Mouse (Mus musculus) B cell, adult 2 months (primary cell): ENCODE data around the gene Yrdc.

Source experiments
- DNase-seq, 2 experiments: peaks; one replicate each; pipeline ENCODE4 v3.0.0; 2022

Yrdc gene

DNA sequence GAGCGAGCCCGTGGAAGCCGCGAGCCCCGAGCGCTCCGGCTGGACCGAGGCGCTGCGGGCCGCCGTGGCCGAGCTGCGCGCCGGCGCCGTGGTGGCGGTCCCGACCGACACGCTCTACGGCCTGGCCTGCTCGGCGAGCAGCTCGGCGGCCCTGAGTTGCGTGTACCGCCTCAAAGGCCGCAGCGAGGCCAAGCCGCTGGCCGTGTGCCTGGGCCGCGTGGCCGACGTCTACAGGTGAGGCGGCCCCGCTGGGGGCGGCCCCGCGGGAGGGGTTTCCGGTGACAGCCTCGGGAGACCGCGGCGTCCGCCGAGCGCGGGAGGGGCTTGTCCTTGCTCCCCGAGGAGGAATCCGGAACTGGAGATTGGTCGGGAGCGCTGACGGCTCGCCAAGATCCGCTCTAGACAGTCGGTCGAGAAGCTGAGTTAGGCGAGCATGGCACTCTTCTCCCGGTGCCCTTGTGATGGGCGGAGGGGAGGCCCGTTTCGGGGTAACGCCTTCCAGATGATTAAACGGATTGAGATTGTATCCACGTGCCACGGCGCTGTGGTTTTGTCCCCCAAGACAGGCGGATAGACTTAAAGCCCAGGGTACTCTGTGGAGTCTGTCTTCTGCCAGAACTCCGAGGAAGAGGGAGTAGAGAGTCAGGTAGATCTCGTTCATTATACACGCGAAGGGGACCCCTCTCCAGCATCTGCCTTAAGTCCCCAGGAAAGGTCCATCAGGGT lies 617 bp downstream of the Yrdc start, which contains the start of gene 1110065P20Rik:
Gene 1110065P20Rik (minus strand): TSS at position 264 of the 726 bp plus-strand sequence.
- DNase-seq = peak; percentile 63 to 71

DNA sequence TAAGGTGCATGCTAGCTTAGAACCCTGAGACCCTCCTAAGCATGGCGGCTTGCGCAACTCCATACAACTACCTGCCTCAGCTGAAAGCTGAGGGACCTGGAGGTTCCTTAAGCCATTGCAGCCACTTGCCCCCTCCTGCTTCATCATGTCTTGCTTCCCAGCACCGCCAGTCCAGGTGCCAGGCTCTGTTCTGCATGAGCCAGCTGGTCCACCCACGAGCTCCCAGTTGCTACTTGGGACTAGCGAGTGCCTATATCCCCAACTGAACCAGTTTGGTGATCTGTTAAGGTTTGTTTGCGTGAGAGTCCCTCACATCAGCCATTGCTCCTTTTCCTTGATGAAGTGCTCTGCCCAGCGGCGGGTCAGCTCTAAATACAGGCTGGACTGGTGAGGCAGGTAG lies 5.8 kb downstream of the Yrdc start:
- DNase-seq = no peak

DNA sequence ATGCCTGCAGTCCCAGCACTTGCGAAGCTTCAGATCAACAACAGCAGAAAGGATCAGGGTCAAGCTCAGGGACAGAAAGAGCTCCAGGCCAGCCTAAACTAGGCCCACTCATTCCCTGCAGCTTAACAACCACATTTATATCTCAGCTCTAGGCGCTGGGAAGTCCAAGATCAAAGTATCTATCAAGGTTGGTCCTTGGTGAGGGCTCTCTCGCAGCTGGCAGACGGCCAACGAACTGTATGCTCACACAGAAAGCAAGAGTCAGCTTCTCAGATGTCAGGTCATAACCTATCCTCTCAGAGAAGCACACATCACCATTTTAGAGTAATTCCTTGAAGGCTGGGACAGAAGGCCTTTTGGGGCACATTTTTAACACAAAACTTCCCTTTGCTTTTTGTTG lies 7.9 kb downstream of the Yrdc start:
- DNase-seq = no peak

DNA sequence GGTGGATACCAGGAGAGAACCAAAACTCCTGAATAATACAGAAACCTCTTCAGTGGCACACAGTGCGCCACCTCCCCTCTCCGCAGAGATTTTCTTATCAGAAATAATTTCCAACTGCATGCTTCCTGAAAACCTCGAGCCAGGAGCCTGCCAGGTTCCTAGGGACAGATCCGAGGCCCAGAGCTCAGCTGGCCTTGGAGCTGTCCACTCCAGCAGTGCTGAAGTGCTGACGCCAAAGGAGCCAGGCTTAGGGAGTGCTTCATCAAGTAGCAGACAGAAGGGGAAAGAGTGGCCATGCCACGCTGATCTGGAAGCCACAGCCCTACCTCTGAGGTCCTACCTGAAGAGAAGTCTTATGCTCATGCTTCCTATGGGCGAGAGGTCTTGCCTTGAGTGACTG lies 10.0 kb downstream of the Yrdc start:
- peak; percentile 45 to 54 for DNase-seq

DNA sequence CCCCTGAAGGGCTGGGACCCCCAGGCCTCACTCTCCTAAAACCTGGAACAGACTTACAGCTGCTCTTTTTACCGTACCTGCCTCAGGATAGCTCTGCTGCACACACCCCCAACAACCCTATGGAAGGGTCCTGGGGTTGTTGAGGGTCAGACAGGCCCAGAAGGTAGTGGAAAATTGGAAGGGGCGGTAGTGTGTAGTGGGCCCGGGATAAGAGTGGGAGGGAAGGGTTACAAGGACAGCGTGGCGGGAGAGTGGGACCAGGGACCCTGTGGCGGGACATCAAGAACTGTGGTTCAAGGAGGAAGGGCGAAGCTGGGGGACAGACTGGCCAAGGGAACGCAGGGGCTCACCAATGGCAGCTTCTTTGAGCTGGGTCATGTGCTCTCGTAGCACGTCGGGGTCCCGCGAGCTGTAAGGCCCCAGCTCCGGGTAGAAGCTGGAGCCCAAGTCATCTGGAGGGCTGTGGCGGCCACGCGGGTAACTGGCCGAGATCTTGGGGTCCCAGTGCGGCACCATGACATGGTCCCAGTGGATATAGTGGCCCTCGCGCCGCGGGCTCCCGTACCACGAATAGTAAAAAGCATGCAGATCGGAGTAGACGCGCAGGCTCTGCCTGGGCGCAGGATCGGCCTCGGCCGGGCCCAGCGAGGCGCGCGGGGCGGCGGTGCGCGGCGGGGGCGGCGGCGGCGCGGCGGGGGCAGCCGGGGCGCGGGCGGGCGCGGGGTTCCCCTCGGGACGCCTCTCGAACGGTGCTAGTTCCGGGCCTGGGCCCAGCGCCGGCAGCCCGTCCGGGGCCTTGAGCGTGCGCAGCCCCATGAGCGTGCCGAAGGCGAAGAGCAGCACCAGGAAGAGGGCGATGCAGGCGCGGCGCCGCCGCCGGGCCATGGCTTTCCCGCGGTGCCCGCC lies 11.1 kb downstream of the Yrdc start, which contains the start of gene Maneal:
Gene Maneal (minus strand): TSS at position 889 of the 906 bp plus-strand sequence.
- no peak for DNase-seq

DNA sequence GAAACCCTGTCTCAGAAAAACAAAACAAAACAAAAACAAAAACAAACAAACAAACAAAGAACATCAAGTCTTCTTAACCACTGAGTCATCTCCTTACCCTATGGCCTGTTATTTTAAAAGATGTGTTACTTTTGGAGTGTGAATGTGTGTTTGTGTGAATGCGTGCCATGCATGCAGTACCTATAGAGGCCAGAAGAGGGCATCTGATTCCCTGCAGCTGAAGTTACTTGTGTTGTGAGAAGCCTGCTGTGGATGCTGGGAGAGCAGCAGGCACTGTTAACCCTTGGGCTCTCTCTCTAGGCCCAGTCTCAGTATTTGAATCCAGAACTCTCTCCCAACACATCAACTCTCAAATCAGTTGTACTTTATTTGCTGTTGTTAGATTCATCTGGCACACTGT lies 22.2 kb downstream of the Yrdc start:
- DNase-seq = no peak

DNA sequence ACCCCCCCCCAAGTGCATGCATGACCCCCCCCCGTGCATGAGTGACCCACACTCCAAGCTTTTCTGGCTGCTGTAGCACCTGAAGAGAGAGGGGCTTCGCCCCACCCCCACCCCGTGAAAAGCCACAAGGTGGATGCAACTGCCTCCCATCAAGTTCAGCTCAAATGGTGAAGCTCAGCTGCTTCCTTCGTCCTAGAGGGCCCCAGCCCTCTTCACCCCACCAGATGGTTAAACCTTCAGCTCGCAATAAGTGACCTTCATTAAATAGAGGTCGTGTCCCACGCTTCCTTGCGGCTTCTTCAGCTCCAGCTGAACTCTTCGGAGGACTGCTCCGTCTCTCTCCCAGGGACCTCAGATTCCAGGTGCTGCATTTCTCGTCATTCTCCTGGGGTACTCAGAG lies 30.1 kb downstream of the Yrdc start, which contains the start of gene Epha10:
Gene Epha10 (plus strand): TSS at position 301 of the 400 bp plus-strand sequence.
- DNase-seq = no peak

DNA sequence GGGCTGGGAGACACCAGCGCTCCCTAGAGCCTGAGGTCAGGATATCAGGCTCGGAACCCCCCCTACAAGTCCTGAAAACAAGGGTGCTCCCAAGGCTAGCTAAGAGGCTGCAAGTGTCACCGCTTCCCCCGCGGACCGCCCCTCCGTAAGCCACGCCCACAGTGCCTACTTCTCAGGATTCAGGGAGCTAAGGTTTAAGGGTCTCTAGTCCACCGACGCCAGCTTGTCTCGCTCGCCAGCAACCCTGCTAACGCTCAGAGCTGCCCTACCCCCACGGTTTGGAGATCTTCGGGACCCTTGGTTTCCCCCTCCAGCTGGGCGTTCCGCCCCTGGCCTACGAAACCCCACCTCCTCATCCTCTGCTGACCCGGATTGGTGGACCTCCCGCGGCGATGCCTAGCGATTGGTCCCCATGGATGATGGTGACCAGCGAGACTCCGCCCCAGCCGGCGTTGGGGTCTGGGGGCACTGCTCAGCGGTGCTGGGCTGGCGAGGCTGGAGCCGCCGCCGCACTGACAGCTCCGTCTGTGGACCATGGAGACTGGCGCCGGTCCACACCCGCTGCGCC lies 30.9 kb downstream of the Yrdc start:
- DNase-seq = no peak

DNA sequence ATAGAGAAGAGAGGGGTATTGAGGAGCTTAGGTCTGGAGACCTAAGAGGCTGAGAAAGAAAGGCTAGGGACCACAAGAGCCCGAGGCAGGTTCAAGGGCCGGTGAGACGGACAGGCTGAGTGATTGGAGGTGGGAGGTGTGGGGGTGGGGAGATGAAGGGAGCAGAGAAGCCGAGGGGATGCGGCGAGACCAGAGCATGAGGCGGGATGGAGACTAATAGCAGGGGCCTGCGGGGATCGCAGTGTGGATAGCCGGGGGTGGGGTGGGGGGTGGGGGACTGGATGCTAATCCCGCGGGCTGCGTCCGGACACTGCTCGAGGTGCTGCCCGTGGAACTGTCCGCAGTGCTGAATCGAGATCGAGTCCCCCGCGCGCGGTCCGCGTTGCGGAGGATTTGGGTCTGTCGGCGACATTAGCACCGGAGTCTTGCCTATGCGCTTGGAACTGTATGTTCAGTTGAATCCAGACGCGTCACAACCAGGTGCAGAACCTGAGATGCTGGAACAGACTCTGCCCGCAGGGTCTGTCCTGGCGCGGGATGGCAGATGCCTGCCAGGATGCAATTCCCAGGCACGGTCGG lies 31.8 kb downstream of the Yrdc start:
- DNase-seq = peak in 1 of 2 experiments; percentile 17

DNA sequence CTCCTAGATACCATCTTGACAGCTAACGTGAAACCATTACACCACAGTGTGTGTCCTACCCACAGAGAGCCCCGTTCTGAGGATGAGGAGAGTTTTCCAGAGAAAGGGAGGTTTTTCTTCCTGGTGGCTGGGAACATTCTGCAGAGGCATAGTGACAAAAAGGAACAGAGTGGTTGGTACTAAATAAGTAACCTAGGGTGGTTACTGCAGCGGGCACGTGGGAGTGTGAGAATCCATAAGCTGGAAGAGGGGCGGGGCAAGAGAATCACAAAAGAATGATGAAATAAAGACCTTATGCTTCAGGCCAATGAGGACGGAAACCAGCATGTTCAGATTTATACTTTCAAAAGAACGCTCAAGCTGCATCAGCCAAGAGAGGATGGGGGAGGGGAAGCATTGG lies 38.2 kb downstream of the Yrdc start:
- no peak for DNase-seq

DNA sequence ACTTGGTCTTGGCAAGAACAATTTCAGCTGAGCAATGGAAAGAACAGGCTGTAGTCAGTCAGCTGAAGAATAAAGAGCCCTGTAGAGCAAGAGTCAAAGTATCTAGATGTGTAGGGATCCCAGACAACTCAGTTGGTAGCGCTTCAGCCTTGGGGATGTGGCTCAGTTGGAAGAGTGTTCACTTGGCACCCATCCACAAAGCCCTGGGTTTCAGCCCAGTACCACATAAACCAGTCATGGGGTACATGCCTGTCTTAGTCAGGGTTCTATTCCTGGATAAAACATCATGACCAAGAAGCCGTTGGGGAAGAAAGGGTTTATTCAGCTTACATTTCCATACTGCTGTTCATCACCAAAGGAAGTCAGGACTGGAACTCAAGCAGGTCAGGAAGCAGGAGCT lies 39.5 kb downstream of the Yrdc start:
- no peak for DNase-seq

DNA sequence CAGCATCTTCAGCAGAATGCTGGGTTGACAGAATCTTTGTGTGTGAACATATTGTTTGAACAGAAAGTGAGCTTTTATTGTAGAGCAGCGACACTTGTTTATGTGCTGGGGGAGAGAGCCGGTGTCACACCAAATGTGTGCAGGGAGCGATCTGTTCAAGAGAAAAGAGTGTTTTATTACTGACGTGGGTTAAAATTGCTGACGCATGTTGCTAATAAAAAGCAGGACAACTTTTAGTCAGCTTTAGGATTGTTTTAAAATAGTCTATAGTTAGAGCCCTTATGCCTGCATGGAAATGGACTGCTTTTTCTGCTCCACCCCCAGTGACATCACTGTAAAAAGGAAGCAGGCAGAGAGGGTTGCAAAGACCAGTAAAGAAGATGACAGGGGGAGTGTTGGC lies 40.4 kb downstream of the Yrdc start:
- no peak for DNase-seq

DNA sequence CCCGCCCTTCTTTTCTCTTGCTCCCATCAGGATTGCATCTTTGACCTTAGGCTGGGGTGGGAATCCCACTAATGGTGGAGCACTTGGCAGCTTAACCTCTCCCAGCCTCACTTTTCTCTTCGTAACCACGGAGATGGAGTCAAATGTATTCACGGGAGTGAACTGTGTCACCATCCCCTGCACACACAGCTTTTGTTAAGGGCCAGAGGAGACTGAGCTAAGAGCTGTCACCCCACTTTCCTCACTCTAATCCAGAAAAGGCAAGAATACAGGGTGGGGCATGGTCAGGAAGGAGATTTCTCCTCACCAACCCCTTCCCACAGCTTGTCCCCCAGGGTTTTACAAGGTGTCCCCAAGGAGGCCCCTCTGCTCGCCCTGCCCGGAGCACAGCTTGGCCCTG lies 43.3 kb downstream of the Yrdc start:
- no peak for DNase-seq

DNA sequence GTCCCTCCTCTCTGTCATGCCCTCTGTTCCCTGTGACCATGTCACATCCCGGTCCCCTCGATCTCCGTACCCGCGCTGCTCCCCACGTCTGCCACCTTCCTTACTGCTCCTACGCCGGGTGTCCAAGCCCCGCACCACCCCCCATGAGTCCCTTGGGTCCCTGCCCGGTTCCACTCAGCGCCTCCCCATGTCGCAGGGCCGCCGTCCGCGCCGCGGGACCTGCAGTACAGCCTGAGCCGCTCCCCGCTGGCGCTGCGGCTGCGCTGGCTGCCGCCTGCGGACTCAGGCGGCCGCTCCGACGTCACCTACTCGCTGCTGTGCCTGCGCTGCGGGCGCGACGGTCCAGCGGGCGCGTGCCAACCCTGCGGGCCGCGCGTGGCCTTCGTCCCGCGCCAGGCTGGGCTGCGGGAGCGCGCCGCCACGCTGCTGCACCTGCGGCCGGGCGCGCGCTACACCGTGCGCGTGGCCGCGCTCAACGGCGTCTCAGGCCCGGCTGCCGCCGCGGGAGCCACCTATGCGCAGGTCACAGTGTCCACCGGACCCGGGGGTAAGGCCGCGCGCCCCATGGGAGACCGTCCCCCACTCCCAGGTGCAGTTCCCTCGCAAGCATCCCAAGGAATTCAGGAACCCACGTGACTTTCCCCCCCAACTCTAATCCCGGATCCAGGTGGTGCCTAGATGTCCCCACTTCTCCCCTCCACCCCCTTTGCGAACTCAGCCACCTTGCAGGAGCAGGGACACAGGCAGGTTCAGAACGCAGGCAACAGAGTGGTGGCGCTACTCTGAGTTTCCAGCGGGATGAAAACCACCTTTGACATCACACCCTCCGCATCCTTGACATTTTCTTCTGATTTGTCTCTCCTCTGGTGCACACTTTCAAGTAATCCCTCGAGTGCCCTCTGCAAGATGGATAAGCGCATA lies 44.3 kb downstream of the Yrdc start:
- DNase-seq = no peak

DNA sequence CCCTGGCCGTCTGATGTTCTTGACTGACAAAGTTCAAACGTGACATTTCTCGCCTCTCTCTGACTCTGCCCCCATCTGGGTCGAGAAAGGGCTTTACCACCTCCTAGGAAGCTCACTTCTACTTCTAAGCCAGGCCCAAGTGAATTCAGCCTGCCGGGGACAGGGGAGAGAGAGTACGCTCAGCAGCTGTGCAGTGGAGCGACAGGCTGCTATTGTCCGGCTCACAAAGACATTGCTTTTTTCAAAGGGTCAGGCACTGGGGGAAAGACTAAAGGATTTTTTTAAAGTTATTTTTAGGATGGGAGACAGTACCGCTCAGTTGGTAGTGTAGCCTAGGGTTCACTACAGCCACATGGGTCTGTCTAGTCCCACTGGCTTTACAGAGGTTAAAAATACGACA lies 47.9 kb downstream of the Yrdc start:
- no peak for DNase-seq

DNA sequence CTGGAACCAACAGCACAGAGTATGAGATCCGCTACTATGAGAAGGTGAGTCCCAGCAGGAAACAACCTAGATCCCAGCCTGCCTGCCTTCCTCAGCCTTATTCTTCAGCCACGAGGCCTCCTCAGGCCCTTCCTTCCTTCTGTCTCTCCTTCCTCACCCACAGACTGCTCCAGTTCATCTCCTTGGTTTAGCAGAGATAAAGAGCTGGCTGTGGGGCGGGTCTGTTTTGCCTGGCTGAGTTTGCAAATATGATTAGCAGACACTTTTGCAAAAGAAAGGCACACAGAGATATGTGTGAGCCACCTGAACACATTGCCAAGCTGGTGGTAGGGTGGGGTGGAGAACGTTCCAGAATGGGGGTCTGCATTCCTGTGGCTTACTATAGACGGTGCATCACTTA lies 49.4 kb downstream of the Yrdc start:
- no peak for DNase-seq
